Mouse (Mus musculus) hindbrain, embryonic 12.5 days (tissue): ENCODE results near the gene Lrp5. TPM values are rescaled to one million over a fixed set of nuclear protein-coding genes. Genes with fewer than 3 reads are reported as not detected.

Experiments
- ATAC-seq: fragments of 200-750 bp; cut with Nextera tagmentation; 2 replicates; pipeline ENCODE4 v1.8.0; 2017; ENCODE audit warnings: moderate TSS enrichment; ENCODE audit not compliant: low FRiP score
- H3K27ac ChIP-seq: fragments of 300-500 bp; sonication (generic); 2 replicates; pipeline ENCODE4 v1.5.1; 2016; ENCODE audit warnings: mild to moderate bottlenecking
- H3K27me3 ChIP-seq: fragments of 300-500 bp; sonication (generic); 2 replicates; pipeline ENCODE4 v1.6.1; 2016; ENCODE audit warnings: mild to moderate bottlenecking
- H3K36me3 ChIP-seq: fragments of 300-500 bp; sonication (generic); 2 replicates; pipeline ENCODE4 v1.6.1; 2016; ENCODE audit warnings: mild to moderate bottlenecking
- H3K4me1 ChIP-seq: fragments of 300-500 bp; sonication (generic); 2 replicates; pipeline ENCODE4 v1.6.1; 2016
- H3K4me2 ChIP-seq: fragments of 300-500 bp; sonication (generic); replicated peaks from 2 replicates; pipeline ENCODE4 v1.6.1; 2016; ENCODE audit warnings: mild to moderate bottlenecking
- H3K4me3 ChIP-seq: fragments of 300-500 bp; sonication (generic); 2 replicates; pipeline ENCODE4 v1.5.1; 2016; ENCODE audit warnings: mild to moderate bottlenecking
- H3K9ac ChIP-seq: fragments of 300-500 bp; sonication (generic); 2 replicates; pipeline ENCODE4 v1.6.1; 2016; ENCODE audit warnings: mild to moderate bottlenecking, moderate library complexity
- H3K9me3 ChIP-seq: fragments of 300-500 bp; sonication (generic); replicated peaks from 2 replicates; pipeline ENCODE4 v1.6.1; 2016; ENCODE audit warnings: mild to moderate bottlenecking
- WGBS: fragments of 180-500 bp; shearing (Covaris S2); methylation state at CpG from one replicate; pipeline ENCODE4 v1.1.7; 2016; 5-methylcytosine and 5-hydroxymethylcytosine counted together
- polyA plus RNA-seq: library from polyadenylated mRNA; unstranded; fragments of >200 nt; fragmentation: Nextera tagmentation; extraction: Ambion mirVana; gene quantifications from 2 replicates; pipeline ENCODE4 v1.2.1, GENCODE M21; 2016

The Lrp5 gene
- polyA plus RNA-seq, 1 experiment from 2014 or later = 4.0 TPM

- no peak for ATAC-seq
- Histone ChIP-seq H3K36me3 (peaks cover 6% of the 10 kb centered on the region; the same call in 1 of the 2 replicates), H3K27ac (no peak overlapping the region), H3K4me2 (no peak overlapping the region), H3K4me3 (no peak overlapping the region), H3K4me1 (no peaks in the 10 kb centered on the region), H3K9ac (no peak overlapping the region), H3K27me3 (no peaks in the 10 kb centered on the region), H3K9me3 (0 out of 2 replicates have a peak, but pooled peaks cover under 1% of the 10 kb centered on the region)
- 89% methylated on average over 3 of the region's 3 CpGs for WGBS
Observed at GRCm38 (mm10) chr19:3564309-3564708, 122.1 kb downstream of the Lrp5 start.

GRCm38 (mm10) chr19:3562752-3563151, 123.6 kb downstream of the Lrp5 start:
- Histone ChIP-seq H3K4me3 (no peak overlapping the region), H3K9ac (no peak overlapping the region), H3K27ac (no peak overlapping the region), H3K36me3 (peaks cover 6% of the 10 kb centered on the region; the same call in 1 of the 2 replicates), H3K4me1 (no peaks in the 10 kb centered on the region), H3K9me3 (peaks cover 9% of the 10 kb centered on the region; the same call in 1 of the 2 replicates), H3K4me2 (no peak overlapping the region), H3K27me3 (no peaks in the 10 kb centered on the region)
- ATAC-seq = no peak
- 90% methylated on average over 6 of the region's 6 CpGs for WGBS

GRCm38 (mm10) chr19:3562298-3562697, 124.1 kb downstream of the Lrp5 start:
- no peaks in the 10 kb centered on the region for H3K4me1 ChIP-seq
- H3K9me3 ChIP-seq = peaks cover 9% of the 10 kb centered on the region; the same call in 1 of the 2 replicates
- no peak overlapping the region for H3K27ac ChIP-seq
- ATAC-seq = no peak
- no peak overlapping the region for H3K9ac ChIP-seq
- H3K4me3 ChIP-seq = no peak overlapping the region
- H3K36me3 ChIP-seq = peaks cover 6% of the 10 kb centered on the region; the same call in 1 of the 2 replicates
- 100% methylated on average over 2 of the region's 2 CpGs for WGBS
- H3K27me3 ChIP-seq = no peaks in the 10 kb centered on the region
- no peak overlapping the region for H3K4me2 ChIP-seq

GRCm38 (mm10) chr19:3556169-3556827, 130.1 kb downstream of the Lrp5 start:
- H3K27ac ChIP-seq = no peak overlapping the region
- H3K4me3 ChIP-seq = no peak overlapping the region
- peaks cover 9% of the 10 kb centered on the region; the same call in 1 of the 2 replicates for H3K9me3 ChIP-seq
- no peaks in the 10 kb centered on the region for H3K27me3 ChIP-seq
- H3K4me2 ChIP-seq = no peak overlapping the region
- no peak overlapping the region for H3K9ac ChIP-seq
- H3K36me3 ChIP-seq = peaks cover 6% of the 10 kb centered on the region; the same call in 1 of the 2 replicates
- WGBS = 96% methylated on average over 2 of the region's 2 CpGs
- ATAC-seq = no peak
- H3K4me1 ChIP-seq = no peaks in the 10 kb centered on the region

GRCm38 (mm10) chr19:3554785-3555184, 131.6 kb downstream of the Lrp5 start:
- H3K27me3 ChIP-seq = no peaks in the 10 kb centered on the region
- H3K4me1 ChIP-seq = no peaks in the 10 kb centered on the region
- no peak overlapping the region for H3K4me3 ChIP-seq
- no peak for ATAC-seq
- peaks cover under 1% of the 10 kb centered on the region; the same call in 1 of the 2 replicates for H3K36me3 ChIP-seq
- no peak overlapping the region for H3K4me2 ChIP-seq
- WGBS = 99% methylated on average over 7 of the region's 8 CpGs
- H3K9ac ChIP-seq = no peak overlapping the region
- H3K27ac ChIP-seq = no peak overlapping the region
- peaks cover 9% of the 10 kb centered on the region; the same call in 1 of the 2 replicates for H3K9me3 ChIP-seq

- Histone ChIP-seq H3K36me3 (no peaks in the 10 kb centered on the region), H3K9ac (no peak overlapping the region), H3K4me2 (no peak overlapping the region), H3K4me1 (no peaks in the 10 kb centered on the region), H3K9me3 (no peaks in the 10 kb centered on the region), H3K4me3 (no peak overlapping the region), H3K27me3 (no peaks in the 10 kb centered on the region), H3K27ac (no peak overlapping the region)
- 72% methylated on average over 4 of the region's 4 CpGs for WGBS
- ATAC-seq = no peak
Observed at GRCm38 (mm10) chr19:3551573-3552159, 134.7 kb downstream of the Lrp5 start.

GRCm38 (mm10) chr19:3550101-3550500, 136.3 kb downstream of the Lrp5 start:
- ATAC-seq = no peak
- Histone ChIP-seq H3K4me1 (no peaks in the 10 kb centered on the region), H3K27ac (no peak overlapping the region), H3K4me3 (no peak overlapping the region), H3K36me3 (no peaks in the 10 kb centered on the region), H3K9me3 (no peaks in the 10 kb centered on the region), H3K27me3 (no peaks in the 10 kb centered on the region), H3K4me2 (no peak overlapping the region), H3K9ac (no peak overlapping the region)
- WGBS = 94% methylated on average over 1 of the region's 1 CpGs

- ATAC-seq = no peak
- H3K27me3 ChIP-seq = no peaks in the 10 kb centered on the region
- H3K9me3 ChIP-seq = no peaks in the 10 kb centered on the region
- no peak overlapping the region for H3K4me3 ChIP-seq
- no peak overlapping the region for H3K9ac ChIP-seq
- H3K36me3 ChIP-seq = no peaks in the 10 kb centered on the region
- no peak overlapping the region for H3K4me2 ChIP-seq
- WGBS = 84% methylated on average over 1 of the region's 1 CpGs
- H3K27ac ChIP-seq = no peak overlapping the region
- H3K4me1 ChIP-seq = no peaks in the 10 kb centered on the region
Observed at GRCm38 (mm10) chr19:3549263-3549662, 137.1 kb downstream of the Lrp5 start.

GRCm38 (mm10) chr19:3548311-3548710, 138.1 kb downstream of the Lrp5 start:
- H3K4me1 ChIP-seq = no peaks in the 10 kb centered on the region
- no peak overlapping the region for H3K4me2 ChIP-seq
- H3K4me3 ChIP-seq = no peak overlapping the region
- no peak overlapping the region for H3K27ac ChIP-seq
- no peaks in the 10 kb centered on the region for H3K27me3 ChIP-seq
- no peak overlapping the region for H3K9ac ChIP-seq
- 100% methylated on average over 1 of the region's 1 CpGs for WGBS
- no peaks in the 10 kb centered on the region for H3K9me3 ChIP-seq
- H3K36me3 ChIP-seq = peaks cover 4% of the 10 kb centered on the region; the same call in 1 of the 2 replicates
- ATAC-seq = no peak

- H3K4me3 ChIP-seq = no peak overlapping the region
- H3K4me1 ChIP-seq = no peaks in the 10 kb centered on the region
- WGBS = 94% methylated on average over 2 of the region's 2 CpGs
- H3K9ac ChIP-seq = no peak overlapping the region
- H3K9me3 ChIP-seq = no peaks in the 10 kb centered on the region
- H3K4me2 ChIP-seq = no peak overlapping the region
- no peak overlapping the region for H3K27ac ChIP-seq
- no peak for ATAC-seq
- peaks cover 18% of the 10 kb centered on the region for H3K36me3 ChIP-seq
- H3K27me3 ChIP-seq = no peaks in the 10 kb centered on the region
Observed at GRCm38 (mm10) chr19:3544995-3545394, 141.4 kb downstream of the Lrp5 start.

- Histone ChIP-seq H3K9ac (no peak overlapping the region), H3K36me3 (peaks cover 21% of the 10 kb centered on the region), H3K27me3 (no peaks in the 10 kb centered on the region), H3K4me1 (no peaks in the 10 kb centered on the region), H3K4me3 (no peak overlapping the region), H3K9me3 (no peaks in the 10 kb centered on the region), H3K27ac (no peak overlapping the region), H3K4me2 (no peak overlapping the region)
- WGBS = 90% methylated on average over 4 of the region's 4 CpGs
- no peak for ATAC-seq
Observed at GRCm38 (mm10) chr19:3542591-3542990, 143.8 kb downstream of the Lrp5 start.

GRCm38 (mm10) chr19:3540997-3541396, 145.4 kb downstream of the Lrp5 start:
- Histone ChIP-seq H3K9ac (no peak overlapping the region), H3K9me3 (no peaks in the 10 kb centered on the region), H3K36me3 (peaks cover 21% of the 10 kb centered on the region), H3K4me1 (no peaks in the 10 kb centered on the region), H3K27ac (no peak overlapping the region), H3K4me2 (no peak overlapping the region), H3K4me3 (no peak overlapping the region), H3K27me3 (no peaks in the 10 kb centered on the region)
- ATAC-seq = no peak
- WGBS = 95% methylated on average over 5 of the region's 5 CpGs

- Histone ChIP-seq H3K9ac (no peak overlapping the region), H3K4me3 (no peak overlapping the region), H3K4me2 (no peak overlapping the region), H3K36me3 (peaks cover 21% of the 10 kb centered on the region), H3K27me3 (no peaks in the 10 kb centered on the region), H3K9me3 (no peaks in the 10 kb centered on the region), H3K4me1 (no peaks in the 10 kb centered on the region), H3K27ac (no peak overlapping the region)
- ATAC-seq = no peak
- WGBS = 95% methylated on average over 2 of the region's 2 CpGs
Observed at GRCm38 (mm10) chr19:3540254-3540653, 146.1 kb downstream of the Lrp5 start.
